Mouse (Mus musculus) limb, embryonic 12.5 days (tissue): ENCODE measurements around the gene Arhgap31. TPM values are rescaled to one million over a fixed set of nuclear protein-coding genes. Genes with fewer than 3 reads are reported as not detected.

Source experiments
- ATAC-seq: fragments of 200-750 bp; cut with Nextera tagmentation; 2 replicates; pipeline ENCODE4 v1.8.0; 2017; ENCODE audit warnings: low read depth, moderate TSS enrichment; ENCODE audit not compliant: insufficient number of reproducible peaks, insufficient read depth, low FRiP score, low TSS enrichment
- H3K27ac ChIP-seq: fragments of 300-500 bp; sonication (generic); 2 replicates; pipeline ENCODE4 v1.5.1; 2016; ENCODE audit warnings: mild to moderate bottlenecking, moderate library complexity
- H3K27me3 ChIP-seq: fragments of 300-500 bp; sonication (generic); 2 replicates; pipeline ENCODE4 v1.6.1; 2016; ENCODE audit warnings: mild to moderate bottlenecking, moderate library complexity
- H3K36me3 ChIP-seq: fragments of 300-500 bp; sonication (generic); 2 replicates; pipeline ENCODE4 v1.6.1; 2016; ENCODE audit warnings: mild to moderate bottlenecking, moderate library complexity
- H3K4me1 ChIP-seq: fragments of 300-500 bp; sonication (generic); replicated peaks from 2 replicates; pipeline ENCODE4 v1.6.1; 2016
- H3K4me2 ChIP-seq: fragments of 300-500 bp; sonication (generic); 2 replicates; pipeline ENCODE4 v1.6.1; 2016; ENCODE audit warnings: mild to moderate bottlenecking, moderate library complexity
- H3K4me3 ChIP-seq: fragments of 300-500 bp; sonication (generic); replicated peaks from 2 replicates; pipeline ENCODE4 v1.5.1; 2016; ENCODE audit warnings: mild to moderate bottlenecking
- H3K9ac ChIP-seq: fragments of 300-500 bp; sonication (generic); replicated peaks from 2 replicates; pipeline ENCODE4 v1.6.1; 2016; ENCODE audit warnings: mild to moderate bottlenecking, moderate library complexity
- H3K9me3 ChIP-seq: fragments of 300-500 bp; sonication (generic); 2 replicates; pipeline ENCODE4 v1.6.1; 2016; ENCODE audit warnings: mild to moderate bottlenecking, moderate library complexity
- WGBS: fragments of 180-500 bp; shearing (Covaris S2); methylation state at CpG from one replicate; pipeline ENCODE4 v1.1.7; 2016; 5-methylcytosine and 5-hydroxymethylcytosine counted together
- polyA plus RNA-seq: library from polyadenylated mRNA; unstranded; fragments of >200 nt; fragmentation: Nextera tagmentation; extraction: Ambion mirVana; gene quantifications from 2 replicates; pipeline ENCODE4 v1.2.1, GENCODE M21; 2016

The Arhgap31 gene
- polyA plus RNA-seq, 1 experiment from 2014 or later = 8.8 TPM

GRCm38 (mm10) chr16:38670621-38671390 is 42.3 kb downstream of the Arhgap31 start:
- no peak overlapping the region for H3K27ac ChIP-seq
- no peak overlapping the region for H3K4me3 ChIP-seq
- no peaks in the 10 kb centered on the region for H3K27me3 ChIP-seq
- no peaks in the 10 kb centered on the region for H3K36me3 ChIP-seq
- H3K4me1 ChIP-seq = no peaks in the 10 kb centered on the region
- no peak overlapping the region for H3K9ac ChIP-seq
- no peak for ATAC-seq
- 88% methylated on average over 12 of the region's 12 CpGs for WGBS
- no peaks in the 10 kb centered on the region for H3K9me3 ChIP-seq
- no peak overlapping the region for H3K4me2 ChIP-seq

DNA sequence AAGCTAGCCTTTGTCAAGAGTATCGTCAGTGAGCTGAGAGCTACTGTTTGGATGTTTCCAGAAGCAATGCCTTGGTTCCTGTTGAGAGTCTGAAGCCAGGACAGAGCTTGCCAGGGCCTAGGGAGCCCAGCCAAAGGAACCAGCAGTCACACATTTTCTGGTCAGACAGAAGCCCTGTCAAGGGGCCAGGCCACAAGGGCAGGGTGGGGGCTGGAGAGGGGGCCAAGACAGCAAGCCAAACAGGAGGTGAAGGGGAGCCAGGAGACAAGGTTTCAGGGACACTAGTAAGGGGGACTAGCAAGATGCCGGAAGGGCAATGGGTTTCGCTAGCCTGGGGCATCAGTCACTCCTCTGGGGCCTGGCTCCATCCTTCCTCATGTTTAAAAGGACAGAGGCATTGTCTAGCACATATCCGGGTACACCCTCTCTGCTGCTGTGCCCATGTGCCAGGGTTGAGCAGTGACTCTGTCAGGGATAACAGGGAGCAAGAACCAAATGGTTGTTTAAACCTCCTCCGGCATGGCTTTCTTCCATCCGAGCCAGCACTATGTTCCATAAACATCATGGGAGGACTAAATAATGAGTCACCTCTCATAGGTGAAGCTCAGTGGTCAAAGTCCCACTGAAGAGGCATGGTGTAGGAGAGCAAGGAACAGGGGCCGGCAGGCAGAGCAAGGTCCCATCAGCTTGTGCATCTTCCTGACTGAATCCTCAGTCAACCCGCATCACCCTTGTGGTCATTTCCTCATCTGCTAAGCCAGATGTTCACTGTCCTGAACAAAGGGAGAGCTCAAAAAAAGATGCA is 44.0 kb downstream of the Arhgap31 start:
- ATAC-seq = no peak; the same call in 1 of the 2 replicates
- no peaks in the 10 kb centered on the region for H3K4me1 ChIP-seq
- H3K27ac ChIP-seq = no peak overlapping the region
- H3K27me3 ChIP-seq = no peaks in the 10 kb centered on the region
- H3K4me3 ChIP-seq = no peak overlapping the region
- 92% methylated on average over 8 of the region's 8 CpGs for WGBS
- no peaks in the 10 kb centered on the region for H3K36me3 ChIP-seq
- no peaks in the 10 kb centered on the region for H3K9me3 ChIP-seq
- H3K9ac ChIP-seq = no peak overlapping the region
- no peak overlapping the region for H3K4me2 ChIP-seq

DNA sequence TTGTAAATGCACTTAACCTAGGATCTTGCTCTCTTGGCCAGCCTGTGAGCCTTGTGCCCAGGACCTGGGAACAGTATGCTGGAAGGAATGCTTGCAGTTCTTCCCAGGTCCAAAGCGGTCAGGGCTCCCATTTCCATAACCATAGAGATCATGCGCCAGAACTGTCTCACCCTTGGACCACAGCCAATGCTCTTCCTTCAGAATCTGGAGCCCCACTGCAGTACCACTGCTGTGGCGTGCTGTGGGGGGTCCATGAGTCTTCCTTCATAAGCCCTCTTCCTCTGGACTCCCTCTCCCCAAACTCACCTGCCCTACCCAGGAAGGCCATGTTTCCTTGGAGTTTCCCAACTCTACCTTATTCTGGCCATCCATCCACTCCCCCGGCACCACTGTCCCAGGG is 46.6 kb downstream of the Arhgap31 start:
- Histone ChIP-seq H3K4me1 (no peaks in the 10 kb centered on the region), H3K4me2 (no peak overlapping the region), H3K4me3 (no peak overlapping the region), H3K27ac (no peak overlapping the region), H3K27me3 (no peaks in the 10 kb centered on the region), H3K9me3 (no peaks in the 10 kb centered on the region), H3K36me3 (no peaks in the 10 kb centered on the region), H3K9ac (no peak overlapping the region)
- ATAC-seq = no peak
- 92% methylated on average over 4 of the region's 4 CpGs for WGBS

GRCm38 (mm10) chr16:38666016-38666415 is 47.1 kb downstream of the Arhgap31 start:
- H3K9me3 ChIP-seq = no peaks in the 10 kb centered on the region
- ATAC-seq = no peak
- H3K27me3 ChIP-seq = no peaks in the 10 kb centered on the region
- H3K36me3 ChIP-seq = no peaks in the 10 kb centered on the region
- no peak overlapping the region for H3K4me3 ChIP-seq
- 89% methylated on average over 2 of the region's 2 CpGs for WGBS
- no peaks in the 10 kb centered on the region for H3K4me1 ChIP-seq
- H3K9ac ChIP-seq = no peak overlapping the region
- H3K27ac ChIP-seq = no peak overlapping the region
- no peak overlapping the region for H3K4me2 ChIP-seq

DNA sequence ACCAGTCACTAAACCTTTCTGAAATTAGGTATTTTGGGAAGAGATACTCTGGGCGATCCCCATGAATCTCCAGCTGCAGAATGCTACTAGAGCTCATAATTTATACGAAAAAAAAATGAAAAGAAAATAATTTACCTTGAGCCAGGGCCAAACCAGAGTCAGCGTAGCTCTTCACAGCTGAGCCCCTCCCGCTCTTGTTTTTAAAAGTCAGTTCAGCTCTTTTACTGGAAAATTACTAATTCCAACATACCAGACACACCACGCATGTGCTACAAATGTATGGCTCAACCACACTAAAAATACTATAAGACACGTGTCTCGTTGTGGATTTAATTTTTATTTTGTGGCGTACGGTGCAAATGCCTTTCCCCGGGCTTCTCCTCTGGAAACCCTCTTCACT is 50.5 kb downstream of the Arhgap31 start:
- ATAC-seq = no peak
- Histone ChIP-seq H3K27me3 (no peaks in the 10 kb centered on the region), H3K4me2 (no peak overlapping the region), H3K4me3 (no peak overlapping the region), H3K9me3 (no peaks in the 10 kb centered on the region), H3K4me1 (no peaks in the 10 kb centered on the region; the same call in 1 of the 2 replicates), H3K9ac (no peak overlapping the region), H3K27ac (no peak overlapping the region), H3K36me3 (no peaks in the 10 kb centered on the region)
- 89% methylated on average over 10 of the region's 10 CpGs for WGBS

DNA sequence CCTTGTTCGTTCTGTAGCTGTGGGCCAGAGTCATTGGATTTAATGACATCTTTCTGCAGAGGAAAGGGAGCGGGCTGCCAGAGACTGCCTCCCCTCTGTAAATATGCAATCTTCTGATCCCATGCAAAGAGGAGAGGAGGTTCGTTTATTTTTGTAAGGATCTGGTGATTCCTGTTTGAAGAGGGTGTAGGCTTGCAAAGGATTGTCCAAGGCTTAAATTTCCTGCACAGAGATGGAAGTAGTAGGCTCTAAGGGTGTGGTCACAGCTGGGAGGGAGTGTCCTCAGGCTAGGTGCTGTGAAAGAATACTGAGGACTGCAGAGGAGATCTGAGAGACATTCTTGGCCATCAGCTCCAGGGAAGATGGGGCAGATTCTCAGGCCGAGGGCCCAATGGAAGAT is 58.8 kb downstream of the Arhgap31 start:
- H3K27ac ChIP-seq = no peak overlapping the region
- ATAC-seq = no peak
- no peaks in the 10 kb centered on the region for H3K27me3 ChIP-seq
- 37% methylated on average over 4 of the region's 4 CpGs for WGBS
- H3K36me3 ChIP-seq = no peaks in the 10 kb centered on the region
- peaks cover 23% of the 10 kb centered on the region for H3K4me1 ChIP-seq
- no peaks in the 10 kb centered on the region for H3K9me3 ChIP-seq
- no peak overlapping the region for H3K9ac ChIP-seq
- no peak overlapping the region for H3K4me2 ChIP-seq
- no peak overlapping the region for H3K4me3 ChIP-seq

GRCm38 (mm10) chr16:38653390-38653871 is 59.6 kb downstream of the Arhgap31 start:
- Histone ChIP-seq H3K27ac (peak overlapping the region; percentile 42; the same call in 1 of the 2 replicates), H3K4me1 (peaks cover 32% of the 10 kb centered on the region), H3K4me3 (no peak overlapping the region), H3K36me3 (no peaks in the 10 kb centered on the region), H3K27me3 (no peaks in the 10 kb centered on the region), H3K9ac (0 out of 2 replicates have a peak overlapping the region, but pooled peaks have one; percentile 27), H3K9me3 (no peaks in the 10 kb centered on the region), H3K4me2 (no peak overlapping the region)
- ATAC-seq = no peak
- 28% methylated on average over 10 of the region's 10 CpGs for WGBS

DNA sequence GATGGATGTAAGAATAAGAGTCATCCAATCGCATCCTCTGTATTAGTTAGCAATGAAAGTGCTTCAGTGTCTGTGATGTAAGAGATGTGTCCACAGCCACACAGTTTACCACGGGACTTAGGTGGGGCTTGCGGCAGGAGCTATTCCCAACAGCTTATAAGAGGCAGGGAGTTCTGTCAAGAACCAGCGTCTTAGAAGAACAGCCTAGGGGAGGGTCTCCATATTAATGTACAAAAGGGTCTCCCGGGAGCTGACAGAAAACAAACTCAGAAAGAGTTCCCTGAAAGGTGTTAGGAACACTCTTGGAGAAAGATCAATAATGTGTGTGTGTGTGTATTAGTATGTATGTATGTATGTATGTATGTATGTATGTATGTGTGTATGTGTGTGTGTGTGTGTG is 60.4 kb downstream of the Arhgap31 start:
- H3K9ac ChIP-seq = no peak overlapping the region
- no peak overlapping the region for H3K4me2 ChIP-seq
- 89% methylated on average over 5 of the region's 5 CpGs for WGBS
- H3K36me3 ChIP-seq = no peaks in the 10 kb centered on the region
- no peak for ATAC-seq
- H3K27me3 ChIP-seq = no peaks in the 10 kb centered on the region
- H3K27ac ChIP-seq = no peak overlapping the region
- H3K9me3 ChIP-seq = no peaks in the 10 kb centered on the region
- no peak overlapping the region for H3K4me3 ChIP-seq
- H3K4me1 ChIP-seq = peaks cover 35% of the 10 kb centered on the region

- H3K9me3 ChIP-seq = no peaks in the 10 kb centered on the region
- H3K27ac ChIP-seq = no peak overlapping the region
- 79% methylated on average over 10 of the region's 10 CpGs for WGBS
- no peak overlapping the region for H3K9ac ChIP-seq
- no peaks in the 10 kb centered on the region for H3K27me3 ChIP-seq
- H3K4me2 ChIP-seq = no peak overlapping the region
- no peak for ATAC-seq
- peaks cover 35% of the 10 kb centered on the region for H3K4me1 ChIP-seq
- no peak overlapping the region for H3K4me3 ChIP-seq
- no peaks in the 10 kb centered on the region for H3K36me3 ChIP-seq
These were observed 61.3 kb downstream of the Arhgap31 start for GRCm38 (mm10) chr16:38651721-38652231.

DNA sequence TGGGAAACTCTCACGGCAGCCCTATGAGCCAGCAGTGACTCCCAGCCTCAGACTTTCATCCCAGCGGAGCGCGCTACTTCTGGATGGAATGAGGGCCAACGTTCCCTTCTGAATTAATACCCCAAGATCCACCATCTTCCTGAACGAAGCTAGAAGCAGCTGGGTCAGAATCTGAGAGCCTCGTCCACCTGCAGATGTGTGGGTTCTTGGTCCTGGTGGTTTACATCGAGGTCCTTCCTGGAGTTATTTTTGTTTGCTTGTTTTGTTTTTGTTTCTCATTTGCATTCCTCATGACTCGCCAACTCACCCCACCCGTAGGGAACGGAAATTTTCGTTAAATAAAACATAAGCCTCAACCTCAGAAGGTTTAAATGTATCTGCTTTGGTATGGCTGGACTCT is 61.8 kb downstream of the Arhgap31 start:
- no peak overlapping the region for H3K27ac ChIP-seq
- no peak overlapping the region for H3K9ac ChIP-seq
- peaks cover 35% of the 10 kb centered on the region for H3K4me1 ChIP-seq
- no peak overlapping the region for H3K4me2 ChIP-seq
- H3K9me3 ChIP-seq = no peaks in the 10 kb centered on the region
- no peak overlapping the region for H3K4me3 ChIP-seq
- ATAC-seq = no peak
- H3K36me3 ChIP-seq = no peaks in the 10 kb centered on the region
- 92% methylated on average over 12 of the region's 12 CpGs for WGBS
- H3K27me3 ChIP-seq = no peaks in the 10 kb centered on the region

DNA sequence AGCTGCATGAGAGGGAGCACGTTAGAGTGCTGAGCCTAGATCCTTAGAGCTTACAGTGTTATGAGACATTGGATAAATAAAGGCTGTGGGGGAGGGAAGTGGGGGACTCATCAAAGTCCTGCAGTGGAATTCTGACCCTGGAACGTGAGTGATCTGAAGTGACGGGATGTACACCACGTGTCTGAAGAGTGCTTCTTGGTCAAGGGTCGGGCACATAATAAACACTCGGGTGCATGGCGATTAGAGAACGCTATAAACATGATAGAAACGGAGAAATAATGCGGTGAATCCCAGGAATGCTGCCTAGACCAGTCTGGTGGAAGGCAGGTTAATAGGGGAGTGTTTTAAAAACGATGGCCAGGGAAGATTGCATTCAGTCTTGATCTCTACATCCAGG is 63.6 kb downstream of the Arhgap31 start:
- Histone ChIP-seq H3K27me3 (no peaks in the 10 kb centered on the region), H3K27ac (no peak overlapping the region), H3K4me2 (no peak overlapping the region), H3K4me3 (no peak overlapping the region), H3K4me1 (peaks cover 35% of the 10 kb centered on the region), H3K36me3 (no peaks in the 10 kb centered on the region), H3K9me3 (no peaks in the 10 kb centered on the region), H3K9ac (no peak overlapping the region)
- WGBS = 52% methylated on average over 11 of the region's 11 CpGs
- no peak for ATAC-seq
